Comparison of ENCODE assay signal across 9 mouse cellular contexts in genomic region chr13:97533896-97534666, GRCm38 (mm10).
DNase-seq lines count a peak whose midpoint lies in the region; TF ChIP-seq lines count a peak whose summit lies in the region.
"Had no signal": no experiment of that assay in that cellular context is flagged by ENCODE, and none has a peak within 500 bp of the region (broad histone marks: within the 10 kb centered on the region; RNA-seq: fewer than 3 reads in every experiment).

No protein-coding gene starts in this region.

- no peak for TF ChIP-seq CTCF in brain, embryonic 14.5 days (IDR thresholded peaks at IDR 0.05; ENCODE audit: borderline replicate concordance, extremely low read depth, insufficient read depth, insufficient read length)
- no peak for TF ChIP-seq CTCF in gastrocnemius, adult 2 months (IDR thresholded peaks at IDR 0.05)

- no peak for TF ChIP-seq POLR2A in brain, embryonic 14.5 days (IDR thresholded peaks at IDR 0.05; ENCODE audit: borderline replicate concordance, extremely low read depth, insufficient read depth, insufficient read length, poor library complexity, severe bottlenecking)

- H3K27ac ChIP-seq in gastrocnemius, adult 2 months, result no peak overlapping the region

- intact Hi-C loops in gastrocnemius, adult 2 months (cut with DNase I), result no loop called here

- H3K4me3 ChIP-seq in gastrocnemius, adult 2 months, result no peak overlapping the region

- peak; percentile 17 for DNase-seq in adrenal gland, adult 2 months
- no peak for DNase-seq in adrenal gland, adult 8-10 months
- DNase-seq in kidney, postnatal 10 days, result peak; percentile 23
- DNase-seq in kidney, adult 11 months, result no peak
- DNase-seq in brain, embryonic 14.5 days (ENCODE audit: low read depth), result peak; percentile 86
- DNase-seq in lung, postnatal 4 days, result peak; percentile 23 to 24
- DNase-seq in gastrocnemius, adult 2 months, result no peak
- no peak for DNase-seq in gastrocnemius, adult 8-10 months (ENCODE audit: low spot score in 2 of 2)
- DNase-seq: thymus, postnatal 36 days had no signal

Comparison
In these comparisons a context has a peak if more than half of its experiments do, and no peak if none do; other contexts are left out.
1. DNase-seq: peak in adrenal gland, adult 2 months (single experiment), kidney, postnatal 10 days (single experiment), brain, embryonic 14.5 days (single experiment) and lung, postnatal 4 days (2 of 2); none in adrenal gland, adult 8-10 months (single experiment), kidney, adult 11 months (single experiment), gastrocnemius, adult 2 months (single experiment) and gastrocnemius, adult 8-10 months (0 of 2).